Mouse (Mus musculus) MEL (cell line): ENCODE results near the gene Doc2g.

Source experiments
- BHLHE40 ChIP-seq: IDR thresholded peaks from 2 replicates; pipeline ENCODE4 v1.6.1; 2012; ENCODE audit warnings: low read depth, mild to moderate bottlenecking, inconsistent platforms, low read length, improper control_type of control experiment, borderline replicate concordance
- CTCF ChIP-seq, 3 experiments: IDR thresholded peaks in 2 of 3; conservative IDR thresholded peaks in 1 of 3; 2 replicates each; pipeline ENCODE4 v1.5.1; 2011 to 2012; ENCODE audit warnings: low read length in 3 of 3, low read depth in 2 of 3, mild to moderate bottlenecking in 2 of 3, improper control_type of control experiment in 1 of 3, inconsistent platforms in 1 of 3, mixed read lengths in 1 of 3, moderate library complexity in 1 of 3; ENCODE audit not compliant: control insufficient read depth in 1 of 3, insufficient read depth in 1 of 3, poor library complexity in 1 of 3, severe bottlenecking in 1 of 3
- HCFC1 ChIP-seq: IDR thresholded peaks from 2 replicates; pipeline ENCODE4 v1.6.1; 2012; ENCODE audit warnings: low read depth, mild to moderate bottlenecking, inconsistent platforms, low read length, improper control_type of control experiment, moderate library complexity
- MAX ChIP-seq: IDR thresholded peaks from 2 replicates; pipeline ENCODE4 v1.6.1; 2011; ENCODE audit warnings: low read length, improper control_type of control experiment
- POLR2A ChIP-seq, 2 experiments: IDR thresholded peaks; 2 replicates each; pipeline ENCODE4 v1.6.1; 2011 to 2012; ENCODE audit warnings: low read length in 2 of 2, mild to moderate bottlenecking in 2 of 2, control low read depth in 1 of 2, improper control_type of control experiment in 1 of 2, low read depth in 1 of 2, moderate library complexity in 1 of 2; ENCODE audit not compliant: control insufficient read depth in 1 of 2, insufficient read depth in 1 of 2, poor library complexity in 1 of 2
- TAL1 ChIP-seq: IDR thresholded peaks from 2 replicates; pipeline ENCODE4 v1.6.1; 2012; ENCODE audit warnings: mild to moderate bottlenecking, inconsistent platforms, low read length, moderate library complexity, mixed read lengths
- TCF12 ChIP-seq: IDR thresholded peaks from 2 replicates; pipeline ENCODE4 v1.6.1; 2014; ENCODE audit warnings: low read depth, mild to moderate bottlenecking, inconsistent platforms, low read length, improper control_type of control experiment, moderate library complexity
- USF2 ChIP-seq, 2 experiments: IDR thresholded peaks; 2 replicates each; pipeline ENCODE4 v1.6.1; 2011 to 2012; ENCODE audit warnings: improper control_type of control experiment in 2 of 2, low read length in 2 of 2, borderline replicate concordance in 1 of 2, inconsistent platforms in 1 of 2, low read depth in 1 of 2, mild to moderate bottlenecking in 1 of 2; ENCODE audit not compliant: insufficient read depth in 1 of 2
- ZC3H11A ChIP-seq: IDR thresholded peaks from 2 replicates; pipeline ENCODE4 v1.6.1; 2012; ENCODE audit warnings: low read depth, mild to moderate bottlenecking, inconsistent platforms, low read length, improper control_type of control experiment

- TF ChIP-seq BHLHE40 (no peak), TAL1 (no peak), POLR2A (IDR thresholded peaks at IDR 0.05; ENCODE audit: control insufficient read depth in 1 of 2, insufficient read depth in 1 of 2, low read depth in 1 of 2, low read length in 2 of 2, poor library complexity in 1 of 2) (no peak), ZC3H11A (no peak), CTCF (IDR thresholded peaks at IDR 0.05 in 2 of 3, conservative IDR thresholded peaks at IDR 0.05 in 1 of 3; ENCODE audit: control insufficient read depth in 1 of 3, insufficient read depth in 1 of 3, low read depth in 2 of 3, low read length in 3 of 3, poor library complexity in 1 of 3, severe bottlenecking in 1 of 3) (no peak), HCFC1 (no peak), TCF12 (no peak), MAX (no peak), USF2 (IDR thresholded peaks at IDR 0.05; ENCODE audit: borderline replicate concordance in 1 of 2, insufficient read depth in 1 of 2, low read depth in 1 of 2, low read length in 2 of 2) (no peak)
These were observed 44.6 kb upstream of the Doc2g start, which contains the start of gene Aldh3b3 for GRCm38 (mm10) chr19:3958470-3958869.
